Mouse (Mus musculus): ENCODE results near the gene Celf2. TPM values are rescaled to one million over a fixed set of nuclear protein-coding genes. Genes with fewer than 3 reads are reported as not detected.

Gene Celf2
- polyA plus RNA-seq, 1 experiment from 2014 or later: 92.4 TPM

DNA sequence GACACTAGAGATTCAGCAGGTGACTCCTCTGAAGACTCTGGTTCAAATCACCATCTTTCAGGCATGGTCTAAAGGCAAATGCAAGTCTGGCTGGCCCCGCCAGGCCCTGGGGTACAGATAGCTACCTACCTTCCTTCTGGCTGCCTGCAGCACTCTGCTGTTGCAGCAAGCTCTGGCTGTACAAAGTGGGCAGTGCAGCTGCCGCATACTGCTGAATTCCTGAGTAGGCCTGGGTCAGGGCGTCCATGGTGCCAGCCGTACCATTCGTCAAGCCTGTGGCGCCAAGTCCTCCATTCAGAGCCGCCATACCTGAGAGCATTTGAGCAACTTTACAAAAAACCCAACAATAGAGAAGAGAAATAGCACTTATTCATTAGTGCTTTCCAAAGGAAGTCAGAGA lies 955.7 kb downstream of the Celf2 start:
- 90% methylated on average over 7 of the region's 7 CpGs for WGBS
- Histone ChIP-seq H3K4me1 (replicated peaks; ENCODE audit: control insufficient read depth, insufficient read depth, low read length) (no peaks in the 10 kb centered on the region), H3K9me3 (ENCODE audit: control insufficient read depth, low read length) (no peaks in the 10 kb centered on the region), H3K4me2 (ENCODE audit: low read depth, low read length) (no peak overlapping the region), H3K4me3 (ENCODE audit: low read length) (no peak overlapping the region), H3K27me3 (ENCODE audit: control insufficient read depth, insufficient read depth, low read depth, low read length) (no peaks in the 10 kb centered on the region), H3K36me3 (ENCODE audit: control insufficient read depth, insufficient read depth, low read length) (no peaks in the 10 kb centered on the region), H3K27ac (ENCODE audit: low read length) (no peak overlapping the region), H3K9ac (ENCODE audit: low read length) (no peak overlapping the region)
- ATAC-seq (ENCODE audit: low read depth): no peak

DNA sequence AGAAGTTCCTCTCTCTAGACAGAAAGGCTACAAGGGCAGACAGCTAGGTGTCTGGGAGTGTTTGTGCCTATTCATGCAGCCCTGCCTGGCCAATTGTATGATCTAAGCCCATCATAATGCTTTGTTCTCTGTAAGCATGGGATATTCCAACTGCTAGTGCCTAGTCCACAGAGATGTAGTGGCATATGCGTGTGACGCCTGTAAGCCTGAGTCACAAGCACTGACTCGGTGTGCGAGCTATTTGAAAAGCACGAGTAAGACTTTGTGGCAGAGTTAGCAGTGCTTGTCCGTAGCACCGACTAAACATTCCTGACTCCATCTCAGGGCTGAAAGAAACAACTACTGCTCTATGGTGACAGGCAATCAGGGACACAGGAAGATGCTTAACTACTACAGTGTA lies 960.1 kb downstream of the Celf2 start:
- H3K9me3 ChIP-seq (ENCODE audit: control insufficient read depth, low read length): no peaks in the 10 kb centered on the region
- H3K36me3 ChIP-seq (ENCODE audit: control insufficient read depth, insufficient read depth, low read length): no peaks in the 10 kb centered on the region
- H3K9ac ChIP-seq (ENCODE audit: low read length): no peak overlapping the region
- no peak overlapping the region for H3K4me2 ChIP-seq (ENCODE audit: low read depth, low read length)
- H3K4me3 ChIP-seq (ENCODE audit: low read length): no peak overlapping the region
- no peak for ATAC-seq (ENCODE audit: low read depth)
- no peak overlapping the region for H3K27ac ChIP-seq (ENCODE audit: low read length)
- 88% methylated on average over 7 of the region's 7 CpGs for WGBS
- H3K4me1 ChIP-seq (replicated peaks; ENCODE audit: control insufficient read depth, insufficient read depth, low read length): no peaks in the 10 kb centered on the region
- no peaks in the 10 kb centered on the region for H3K27me3 ChIP-seq (ENCODE audit: control insufficient read depth, insufficient read depth, low read depth, low read length)

GRCm38 (mm10) chr2:6547139-6547664 lies 962.2 kb downstream of the Celf2 start:
- peak; percentile 43; the same call in 1 of the 2 replicates for ATAC-seq (ENCODE audit: low read depth)
- Histone ChIP-seq H3K9ac (ENCODE audit: low read length) (no peak overlapping the region), H3K4me3 (ENCODE audit: low read length) (no peak overlapping the region), H3K9me3 (ENCODE audit: control insufficient read depth, low read length) (no peaks in the 10 kb centered on the region), H3K27me3 (ENCODE audit: control insufficient read depth, insufficient read depth, low read depth, low read length) (no peaks in the 10 kb centered on the region), H3K4me2 (ENCODE audit: low read depth, low read length) (no peak overlapping the region), H3K27ac (ENCODE audit: low read length) (no peak overlapping the region), H3K4me1 (replicated peaks; ENCODE audit: control insufficient read depth, insufficient read depth, low read length) (no peaks in the 10 kb centered on the region), H3K36me3 (ENCODE audit: control insufficient read depth, insufficient read depth, low read length) (no peaks in the 10 kb centered on the region)
- WGBS: 64% methylated on average over 9 of the region's 9 CpGs

GRCm38 (mm10) chr2:6546462-6547138 lies 962.8 kb downstream of the Celf2 start:
- H3K27ac ChIP-seq (ENCODE audit: low read length): no peak overlapping the region

DNA sequence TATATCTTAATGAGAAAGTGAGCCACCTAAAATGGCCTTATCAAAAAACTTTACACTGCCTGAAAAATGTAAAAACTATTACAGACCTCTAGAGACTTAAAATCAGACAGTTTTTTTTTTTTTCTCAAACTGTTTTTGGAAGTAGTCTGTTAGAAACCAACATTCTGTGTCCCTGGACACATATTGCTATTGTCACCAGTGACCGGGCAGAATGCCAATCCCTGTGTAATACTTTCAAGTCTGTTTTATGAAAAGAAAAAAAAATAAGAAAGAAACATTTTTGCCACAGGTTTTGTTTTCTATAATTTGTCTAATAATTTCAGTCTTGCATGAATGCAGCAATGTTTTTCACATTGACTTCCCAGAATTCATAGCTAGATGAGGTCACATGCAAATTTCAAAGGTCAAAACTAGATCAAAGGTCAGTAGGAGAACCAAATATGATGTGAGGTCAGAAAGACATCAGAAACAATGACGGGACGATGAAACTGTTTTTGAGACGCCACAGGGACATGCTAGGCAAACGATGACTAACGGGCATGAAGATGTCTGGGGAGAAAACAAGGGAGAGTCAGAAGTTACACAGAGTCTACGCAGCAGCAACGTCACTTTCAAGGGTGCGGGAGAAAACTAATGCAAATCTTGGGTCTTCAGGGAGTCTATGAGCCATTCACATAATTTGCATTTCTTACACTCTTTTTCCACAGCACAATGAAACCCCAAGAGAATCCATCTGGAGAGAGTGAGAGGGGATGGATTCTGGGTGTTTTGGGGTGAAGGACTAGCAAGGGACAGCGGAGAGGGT lies 964.0 kb downstream of the Celf2 start:
- ATAC-seq (ENCODE audit: low read depth): no peak
- Histone ChIP-seq H3K9me3 (ENCODE audit: control insufficient read depth, low read length) (no peaks in the 10 kb centered on the region), H3K9ac (ENCODE audit: low read length) (no peak overlapping the region), H3K27ac (ENCODE audit: low read length) (no peak overlapping the region), H3K27me3 (ENCODE audit: control insufficient read depth, insufficient read depth, low read depth, low read length) (no peaks in the 10 kb centered on the region), H3K4me2 (ENCODE audit: low read depth, low read length) (no peak overlapping the region), H3K4me1 (replicated peaks; ENCODE audit: control insufficient read depth, insufficient read depth, low read length) (no peaks in the 10 kb centered on the region; the same call in 1 of the 2 replicates), H3K4me3 (ENCODE audit: low read length) (no peak overlapping the region), H3K36me3 (ENCODE audit: control insufficient read depth, insufficient read depth, low read length) (no peaks in the 10 kb centered on the region)
- WGBS: 72% methylated on average over 10 of the region's 10 CpGs

More at GRCm38 (mm10) chr2:6546462-6547138, 962.8 kb downstream of the Celf2 start:
- H3K36me3 ChIP-seq (ENCODE audit: control insufficient read depth, insufficient read depth, low read length): no peaks in the 10 kb centered on the region
- H3K27me3 ChIP-seq (ENCODE audit: control insufficient read depth, insufficient read depth, low read depth, low read length): no peaks in the 10 kb centered on the region
- 72% methylated on average over 14 of the region's 14 CpGs for WGBS
- H3K4me2 ChIP-seq (ENCODE audit: low read depth, low read length): no peak overlapping the region
- H3K4me3 ChIP-seq (ENCODE audit: low read length): no peak overlapping the region
- H3K9ac ChIP-seq (ENCODE audit: low read length): no peak overlapping the region
- H3K9me3 ChIP-seq (ENCODE audit: control insufficient read depth, low read length): no peaks in the 10 kb centered on the region
- no peak for ATAC-seq (ENCODE audit: low read depth)
- H3K4me1 ChIP-seq (replicated peaks; ENCODE audit: control insufficient read depth, insufficient read depth, low read length): no peaks in the 10 kb centered on the region

DNA sequence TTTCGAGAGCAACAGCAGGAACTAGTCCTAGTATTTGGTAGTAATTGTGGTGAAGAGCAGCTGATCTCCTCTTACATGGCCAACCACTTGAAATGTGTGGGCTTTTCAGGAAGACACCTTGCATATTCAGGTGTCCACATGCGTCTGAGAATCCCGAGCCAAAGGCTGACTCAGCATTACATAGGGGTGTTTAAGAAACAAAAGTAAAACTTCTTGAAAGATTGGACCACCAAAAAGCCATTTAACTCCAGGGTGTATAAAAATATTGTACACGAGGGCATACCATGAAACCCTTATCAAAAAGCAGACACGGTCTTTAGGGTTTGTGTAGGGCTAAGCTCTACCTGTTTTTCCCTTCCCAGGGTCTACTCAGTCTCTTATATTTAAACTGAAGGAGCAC lies 965.7 kb downstream of the Celf2 start:
- Histone ChIP-seq H3K27me3 (ENCODE audit: control insufficient read depth, insufficient read depth, low read depth, low read length) (no peaks in the 10 kb centered on the region), H3K4me1 (replicated peaks; ENCODE audit: control insufficient read depth, insufficient read depth, low read length) (no peaks in the 10 kb centered on the region; the same call in 1 of the 2 replicates)

GRCm38 (mm10) chr2:6542556-6543180 lies 966.7 kb downstream of the Celf2 start:
- no peaks in the 10 kb centered on the region for H3K36me3 ChIP-seq (ENCODE audit: control insufficient read depth, insufficient read depth, low read length)

More for the DNA sequence above, 965.7 kb downstream of the Celf2 start:
- WGBS: 82% methylated on average over 5 of the region's 5 CpGs
- no peak for ATAC-seq (ENCODE audit: low read depth)
- no peak overlapping the region for H3K4me3 ChIP-seq (ENCODE audit: low read length)
- no peaks in the 10 kb centered on the region for H3K36me3 ChIP-seq (ENCODE audit: control insufficient read depth, insufficient read depth, low read length)
- no peaks in the 10 kb centered on the region for H3K9me3 ChIP-seq (ENCODE audit: control insufficient read depth, low read length)
- H3K27ac ChIP-seq (ENCODE audit: low read length): no peak overlapping the region
- no peak overlapping the region for H3K4me2 ChIP-seq (ENCODE audit: low read depth, low read length)
- H3K9ac ChIP-seq (ENCODE audit: low read length): no peak overlapping the region

DNA sequence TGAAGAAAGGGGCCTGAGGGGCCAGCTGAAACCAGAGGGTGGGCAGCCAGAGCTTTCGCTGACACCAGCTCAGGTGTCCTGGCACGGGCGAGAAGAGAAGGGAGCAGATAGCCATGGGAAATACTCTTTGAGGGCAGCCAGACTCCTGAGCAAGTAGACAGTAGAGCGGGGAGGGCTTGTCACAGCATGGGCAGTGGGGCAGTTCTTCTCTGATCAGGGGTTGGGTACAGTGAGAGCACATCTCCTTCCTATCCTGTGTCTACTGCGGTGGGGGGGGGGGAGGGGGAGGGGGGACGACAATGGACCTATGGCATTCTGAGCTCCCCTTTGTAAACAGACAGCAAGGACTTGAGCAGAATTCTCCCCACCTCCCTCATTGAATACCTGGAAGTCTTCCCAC lies 968.5 kb downstream of the Celf2 start:
- H3K27me3 ChIP-seq (ENCODE audit: control insufficient read depth, insufficient read depth, low read depth, low read length): no peaks in the 10 kb centered on the region

More at GRCm38 (mm10) chr2:6542556-6543180, 966.7 kb downstream of the Celf2 start:
- H3K4me1 ChIP-seq (replicated peaks; ENCODE audit: control insufficient read depth, insufficient read depth, low read length): no peaks in the 10 kb centered on the region; the same call in 1 of the 2 replicates
- H3K27ac ChIP-seq (ENCODE audit: low read length): no peak overlapping the region
- no peaks in the 10 kb centered on the region for H3K9me3 ChIP-seq (ENCODE audit: control insufficient read depth, low read length)
- H3K27me3 ChIP-seq (ENCODE audit: control insufficient read depth, insufficient read depth, low read depth, low read length): no peaks in the 10 kb centered on the region
- 76% methylated on average over 12 of the region's 12 CpGs for WGBS
- H3K4me3 ChIP-seq (ENCODE audit: low read length): no peak overlapping the region
- no peak for ATAC-seq (ENCODE audit: low read depth)
- H3K4me2 ChIP-seq (ENCODE audit: low read depth, low read length): no peak overlapping the region
- no peak overlapping the region for H3K9ac ChIP-seq (ENCODE audit: low read length)

GRCm38 (mm10) chr2:6540092-6540491 lies 969.3 kb downstream of the Celf2 start:
- WGBS: 57% methylated on average over 11 of the region's 11 CpGs
- H3K9me3 ChIP-seq (ENCODE audit: control insufficient read depth, low read length): no peaks in the 10 kb centered on the region
- peak; percentile 88 for ATAC-seq (ENCODE audit: low read depth)

More for the DNA sequence above, 968.5 kb downstream of the Celf2 start:
- ATAC-seq (ENCODE audit: low read depth): no peak
- no peak overlapping the region for H3K27ac ChIP-seq (ENCODE audit: low read length)
- H3K4me3 ChIP-seq (ENCODE audit: low read length): no peak overlapping the region
- no peaks in the 10 kb centered on the region for H3K9me3 ChIP-seq (ENCODE audit: control insufficient read depth, low read length)
- WGBS: 83% methylated on average over 5 of the region's 6 CpGs
- no peaks in the 10 kb centered on the region; the same call in 1 of the 2 replicates for H3K4me1 ChIP-seq (replicated peaks; ENCODE audit: control insufficient read depth, insufficient read depth, low read length)
- H3K36me3 ChIP-seq (ENCODE audit: control insufficient read depth, insufficient read depth, low read length): no peaks in the 10 kb centered on the region
- no peak overlapping the region for H3K4me2 ChIP-seq (ENCODE audit: low read depth, low read length)
- no peak overlapping the region for H3K9ac ChIP-seq (ENCODE audit: low read length)

More at GRCm38 (mm10) chr2:6540092-6540491, 969.3 kb downstream of the Celf2 start:
- Histone ChIP-seq H3K4me2 (ENCODE audit: low read depth, low read length) (no peak overlapping the region), H3K4me1 (replicated peaks; ENCODE audit: control insufficient read depth, insufficient read depth, low read length) (no peaks in the 10 kb centered on the region; the same call in 1 of the 2 replicates), H3K27ac (ENCODE audit: low read length) (no peak overlapping the region), H3K27me3 (ENCODE audit: control insufficient read depth, insufficient read depth, low read depth, low read length) (no peaks in the 10 kb centered on the region), H3K36me3 (ENCODE audit: control insufficient read depth, insufficient read depth, low read length) (no peaks in the 10 kb centered on the region), H3K4me3 (ENCODE audit: low read length) (no peak overlapping the region), H3K9ac (ENCODE audit: low read length) (no peak overlapping the region)
